Mouse (Mus musculus): ENCODE results near the gene Gabbr1. TPM values are rescaled to one million over a fixed set of nuclear protein-coding genes. Genes with fewer than 3 reads are reported as not detected.

The Gabbr1 gene
- polyA plus RNA-seq, 1 experiment from 2014 or later: 0.66 TPM

Other genes with a start within 250 kb of the Gabbr1 start
- not detected in 2 replicates for gene H2-M10.6, start 233.8 kb upstream of the Gabbr1 start, polyA plus RNA-seq (2015; fragmentation: Nextera tagmentation; extraction: Ambion mirVana)
- gene Trim26, start 208.8 kb upstream of the Gabbr1 start, polyA plus RNA-seq (2015; fragmentation: Nextera tagmentation; extraction: Ambion mirVana): 14.9 and 17.7 TPM in 2 replicates
- 0.33 and 0.59 TPM in 2 replicates for gene Trim15, start 178.8 kb upstream of the Gabbr1 start, polyA plus RNA-seq (2015; fragmentation: Nextera tagmentation; extraction: Ambion mirVana)
- gene Trim10, start 176.4 kb upstream of the Gabbr1 start, polyA plus RNA-seq (2015; fragmentation: Nextera tagmentation; extraction: Ambion mirVana): 300 and 303 TPM in 2 replicates
- not detected in 2 replicates for gene Trim40, start 155.8 kb upstream of the Gabbr1 start, polyA plus RNA-seq (2015; fragmentation: Nextera tagmentation; extraction: Ambion mirVana)
- gene Trim31, start 147.8 kb upstream of the Gabbr1 start, polyA plus RNA-seq (2015; fragmentation: Nextera tagmentation; extraction: Ambion mirVana): not detected in 2 replicates
- gene Rnf39, start 103.0 kb upstream of the Gabbr1 start, polyA plus RNA-seq (2015; fragmentation: Nextera tagmentation; extraction: Ambion mirVana): 0.14 and 0.20 TPM in 2 replicates
- 25.7 and 30.8 TPM in 2 replicates for gene Ppp1r11, start 94.2 kb upstream of the Gabbr1 start, polyA plus RNA-seq (2015; fragmentation: Nextera tagmentation; extraction: Ambion mirVana)
- gene Znrd1, start 87.4 kb upstream of the Gabbr1 start, polyA plus RNA-seq (2015; fragmentation: Nextera tagmentation; extraction: Ambion mirVana): 18.7 and 21.5 TPM in 2 replicates
- gene Znrd1as, start 87.4 kb upstream of the Gabbr1 start, polyA plus RNA-seq (2015; fragmentation: Nextera tagmentation; extraction: Ambion mirVana): 2.2 and 2.5 TPM in 2 replicates
- not detected in 2 replicates for gene 2410137M14Rik, start 64.7 kb upstream of the Gabbr1 start, polyA plus RNA-seq (2015; fragmentation: Nextera tagmentation; extraction: Ambion mirVana)
- gene H2-M5, start 56.4 kb upstream of the Gabbr1 start, polyA plus RNA-seq (2015; fragmentation: Nextera tagmentation; extraction: Ambion mirVana): not detected in 2 replicates
- 3.2 and 3.8 TPM in 2 replicates for gene Zfp57, start 44.8 kb upstream of the Gabbr1 start, polyA plus RNA-seq (2015; fragmentation: Nextera tagmentation; extraction: Ambion mirVana)
- gene Mog, start 22.6 kb upstream of the Gabbr1 start, polyA plus RNA-seq (2015; fragmentation: Nextera tagmentation; extraction: Ambion mirVana): not detected in 2 replicates
- not detected in 2 replicates for gene Olfr90, start 42.5 kb downstream of the Gabbr1 start, polyA plus RNA-seq (2015; fragmentation: Nextera tagmentation; extraction: Ambion mirVana)
- gene Olfr91, start 52.3 kb downstream of the Gabbr1 start, polyA plus RNA-seq (2015; fragmentation: Nextera tagmentation; extraction: Ambion mirVana): not detected in 2 replicates
- gene Olfr92, start 74.1 kb downstream of the Gabbr1 start, polyA plus RNA-seq (2015; fragmentation: Nextera tagmentation; extraction: Ambion mirVana): not detected in 2 replicates
- gene Olfr93, start 115.5 kb downstream of the Gabbr1 start, polyA plus RNA-seq (2015; fragmentation: Nextera tagmentation; extraction: Ambion mirVana): not detected in 2 replicates
- not detected in 2 replicates for gene Ubd, start 147.9 kb downstream of the Gabbr1 start, polyA plus RNA-seq (2015; fragmentation: Nextera tagmentation; extraction: Ambion mirVana)
- gene Olfr94, start 155.0 kb downstream of the Gabbr1 start, polyA plus RNA-seq (2015; fragmentation: Nextera tagmentation; extraction: Ambion mirVana): not detected in 2 replicates
- not detected in 2 replicates for gene Olfr95, start 167.2 kb downstream of the Gabbr1 start, polyA plus RNA-seq (2015; fragmentation: Nextera tagmentation; extraction: Ambion mirVana)
- gene Olfr96, start 174.2 kb downstream of the Gabbr1 start, polyA plus RNA-seq (2015; fragmentation: Nextera tagmentation; extraction: Ambion mirVana): not detected in 2 replicates
- not detected in 2 replicates for gene Olfr97, start 191.4 kb downstream of the Gabbr1 start, polyA plus RNA-seq (2015; fragmentation: Nextera tagmentation; extraction: Ambion mirVana)
- not detected in 2 replicates for gene Olfr98, start 217.8 kb downstream of the Gabbr1 start, polyA plus RNA-seq (2015; fragmentation: Nextera tagmentation; extraction: Ambion mirVana)
- 2.0 TPM in 2 replicates for gene H2-M3, start 224.3 kb downstream of the Gabbr1 start, polyA plus RNA-seq (2015; fragmentation: Nextera tagmentation; extraction: Ambion mirVana)
- not detected in 2 replicates for gene Olfr99, start 237.5 kb downstream of the Gabbr1 start, polyA plus RNA-seq (2015; fragmentation: Nextera tagmentation; extraction: Ambion mirVana)